Mouse (Mus musculus) kidney, embryonic 14.5 days (tissue): ENCODE results near the gene Isyna1. TPM values are rescaled to one million over a fixed set of nuclear protein-coding genes. Genes with fewer than 3 reads are reported as not detected.

Source experiments
- ATAC-seq: fragments of 200-750 bp; cut with Nextera tagmentation; 2 replicates; pipeline ENCODE4 v1.8.0; 2017; ENCODE audit warnings: moderate number of reproducible peaks, mild to moderate bottlenecking, moderate TSS enrichment, moderate library complexity; ENCODE audit not compliant: low FRiP score, low TSS enrichment
- H3K27ac ChIP-seq: fragments of 300-500 bp; sonication (generic); 2 replicates; pipeline ENCODE4 v1.5.1; 2014; ENCODE audit warnings: low read depth, mild to moderate bottlenecking, low read length, moderate library complexity, mixed read lengths
- H3K27me3 ChIP-seq: fragments of 300-500 bp; sonication (generic); 2 replicates; pipeline ENCODE4 v1.6.1; 2014; ENCODE audit warnings: mild to moderate bottlenecking, low read length; ENCODE audit not compliant: control insufficient read depth, insufficient read depth
- H3K36me3 ChIP-seq: fragments of 300-500 bp; sonication (generic); 2 replicates; pipeline ENCODE4 v1.6.1; 2014; ENCODE audit warnings: low read length, mixed read lengths; ENCODE audit not compliant: control insufficient read depth, insufficient read depth
- H3K4me1 ChIP-seq: fragments of 300-500 bp; sonication (generic); 2 replicates; pipeline ENCODE4 v1.6.1; 2014; ENCODE audit warnings: low read length, mixed read lengths; ENCODE audit not compliant: control insufficient read depth, insufficient read depth
- H3K4me2 ChIP-seq: fragments of 300-500 bp; sonication (generic); replicated peaks from 2 replicates; pipeline ENCODE4 v1.6.1; 2014; ENCODE audit warnings: low read depth, mild to moderate bottlenecking, low read length
- H3K4me3 ChIP-seq: fragments of 300-500 bp; sonication (generic); 2 replicates; pipeline ENCODE4 v1.5.1; 2014; ENCODE audit warnings: mild to moderate bottlenecking, low read length
- H3K9ac ChIP-seq: fragments of 300-500 bp; sonication (generic); 2 replicates; pipeline ENCODE4 v1.6.1; 2014; ENCODE audit warnings: low read depth, mild to moderate bottlenecking, low read length, moderate library complexity
- H3K9me3 ChIP-seq: fragments of 300-500 bp; sonication (generic); 2 replicates; pipeline ENCODE4 v1.6.1; 2016; ENCODE audit warnings: low read length; ENCODE audit not compliant: control insufficient read depth
- WGBS: fragments of 180-500 bp; shearing (Covaris S2); extraction: QIAGEN DNeasy Blood & Tissue Kit; methylation state at CpG from one replicate; pipeline ENCODE4 v1.1.7; 2014; 5-methylcytosine and 5-hydroxymethylcytosine counted together
- polyA plus RNA-seq: library from polyadenylated mRNA; unstranded; fragments of >200 nt; fragmentation: Nextera tagmentation; extraction: Ambion mirVana; gene quantifications from 2 replicates; pipeline ENCODE4 v1.2.1, GENCODE M21; 2014

Isyna1 gene
- polyA plus RNA-seq, 1 experiment from 2014 or later = 118 TPM

DNA sequence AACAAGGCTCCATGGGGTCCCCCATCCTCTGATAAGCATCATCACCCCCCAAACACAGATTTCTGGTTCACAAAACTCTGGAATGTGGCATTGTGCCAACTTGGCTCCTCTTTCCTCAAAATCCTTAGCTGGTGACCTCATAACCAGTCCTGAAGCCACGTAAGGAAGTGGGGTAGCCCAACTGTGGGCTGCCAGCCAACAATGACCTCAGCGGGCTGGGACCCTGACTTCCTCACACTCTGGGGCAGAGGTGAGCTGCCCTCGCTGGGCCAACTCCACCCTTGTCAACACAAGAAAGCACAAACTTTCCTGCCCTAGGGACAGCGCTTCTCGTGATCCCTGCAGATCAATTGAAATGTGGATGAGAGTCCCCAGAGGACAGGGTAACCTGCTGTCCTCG lies 39.9 kb downstream of the Isyna1 start:
- Histone ChIP-seq H3K36me3 (no peaks in the 10 kb centered on the region), H3K4me3 (no peak overlapping the region), H3K27me3 (no peaks in the 10 kb centered on the region), H3K4me1 (peaks cover 30% of the 10 kb centered on the region; the same call in 1 of the 2 replicates), H3K4me2 (no peak overlapping the region), H3K9ac (no peak overlapping the region), H3K27ac (no peak overlapping the region), H3K9me3 (no peaks in the 10 kb centered on the region)
- no peak for ATAC-seq
- WGBS = 45% methylated on average over 6 of the region's 6 CpGs

DNA sequence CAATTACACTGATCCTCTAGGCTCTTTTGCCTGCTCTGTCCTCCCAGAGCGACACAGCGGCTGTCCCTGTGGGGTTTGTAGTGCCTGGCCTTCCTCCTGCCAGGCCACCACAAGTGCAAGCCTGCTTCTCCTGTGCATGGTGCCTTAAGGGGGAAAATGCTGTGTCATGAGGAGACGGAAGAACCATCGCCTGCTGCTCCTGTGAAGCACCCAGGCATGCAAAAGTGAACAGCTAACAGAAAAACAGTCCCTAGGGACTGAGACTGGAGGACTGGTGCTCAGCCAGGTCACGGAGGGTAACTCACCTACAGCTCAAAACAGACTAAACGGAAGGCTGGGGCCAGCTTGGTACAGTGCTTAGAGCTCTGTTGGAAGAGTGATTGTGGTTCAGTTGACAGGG lies 41.4 kb downstream of the Isyna1 start:
- Histone ChIP-seq H3K4me2 (no peak overlapping the region), H3K4me3 (no peak overlapping the region), H3K36me3 (no peaks in the 10 kb centered on the region), H3K27ac (peak overlapping the region; percentile 34; the same call in 1 of the 2 replicates), H3K4me1 (peaks cover 20% of the 10 kb centered on the region; the same call in 1 of the 2 replicates), H3K27me3 (no peaks in the 10 kb centered on the region), H3K9ac (no peak overlapping the region), H3K9me3 (no peaks in the 10 kb centered on the region)
- ATAC-seq = no peak
- 54% methylated on average over 6 of the region's 6 CpGs for WGBS

DNA sequence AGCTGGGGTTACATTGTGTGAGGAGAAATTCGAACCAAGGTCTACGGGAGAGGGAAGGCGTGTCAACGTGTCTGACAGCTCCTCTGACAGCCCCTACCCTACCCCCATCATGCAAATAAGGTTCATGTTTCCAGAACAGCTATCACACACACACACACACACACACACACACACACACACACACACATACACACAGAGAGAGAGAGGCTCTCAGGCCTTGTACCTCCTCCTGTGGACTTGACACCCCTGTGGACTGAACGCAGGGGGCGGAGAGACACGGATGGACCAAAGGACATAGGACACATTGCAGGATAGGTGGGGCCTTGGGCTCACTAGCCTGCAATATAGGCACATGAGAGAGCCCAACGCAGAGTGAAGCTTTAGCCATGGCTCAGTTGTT lies 42.7 kb downstream of the Isyna1 start:
- no peak overlapping the region for H3K9ac ChIP-seq
- no peaks in the 10 kb centered on the region for H3K9me3 ChIP-seq
- no peak overlapping the region for H3K4me3 ChIP-seq
- 0 out of 2 replicates have a peak, but pooled peaks cover 8% of the 10 kb centered on the region for H3K4me1 ChIP-seq
- ATAC-seq = no peak
- no peak overlapping the region for H3K4me2 ChIP-seq
- no peaks in the 10 kb centered on the region for H3K36me3 ChIP-seq
- 46% methylated on average over 8 of the region's 8 CpGs for WGBS
- no peaks in the 10 kb centered on the region for H3K27me3 ChIP-seq
- no peak overlapping the region for H3K27ac ChIP-seq

DNA sequence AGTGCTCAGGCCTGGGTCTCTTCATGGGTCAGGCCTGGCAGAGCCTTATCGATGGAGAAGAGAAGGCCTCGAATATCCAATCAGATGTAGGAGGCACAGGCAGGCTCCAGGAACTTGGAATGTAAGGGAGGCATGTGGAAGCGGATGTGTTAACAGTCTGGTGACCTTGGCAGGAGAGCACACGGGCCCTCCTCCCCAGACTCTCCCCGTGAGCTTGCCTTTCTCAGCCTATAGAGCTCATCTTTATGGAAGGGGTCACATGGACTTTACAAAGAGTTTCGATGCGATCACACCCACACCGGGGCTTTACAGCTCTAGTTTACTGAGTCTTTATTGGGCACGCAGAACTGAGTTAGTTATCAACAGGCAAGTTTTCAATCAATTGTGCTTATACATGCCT lies 44.6 kb downstream of the Isyna1 start:
- no peak overlapping the region for H3K9ac ChIP-seq
- no peak overlapping the region for H3K4me3 ChIP-seq
- H3K4me2 ChIP-seq = no peak overlapping the region
- ATAC-seq = no peak
- no peaks in the 10 kb centered on the region for H3K36me3 ChIP-seq
- H3K9me3 ChIP-seq = no peaks in the 10 kb centered on the region
- H3K4me1 ChIP-seq = 0 out of 2 replicates have a peak, but pooled peaks cover 8% of the 10 kb centered on the region
- H3K27ac ChIP-seq = no peak overlapping the region
- WGBS = 65% methylated on average over 9 of the region's 9 CpGs
- no peaks in the 10 kb centered on the region for H3K27me3 ChIP-seq

DNA sequence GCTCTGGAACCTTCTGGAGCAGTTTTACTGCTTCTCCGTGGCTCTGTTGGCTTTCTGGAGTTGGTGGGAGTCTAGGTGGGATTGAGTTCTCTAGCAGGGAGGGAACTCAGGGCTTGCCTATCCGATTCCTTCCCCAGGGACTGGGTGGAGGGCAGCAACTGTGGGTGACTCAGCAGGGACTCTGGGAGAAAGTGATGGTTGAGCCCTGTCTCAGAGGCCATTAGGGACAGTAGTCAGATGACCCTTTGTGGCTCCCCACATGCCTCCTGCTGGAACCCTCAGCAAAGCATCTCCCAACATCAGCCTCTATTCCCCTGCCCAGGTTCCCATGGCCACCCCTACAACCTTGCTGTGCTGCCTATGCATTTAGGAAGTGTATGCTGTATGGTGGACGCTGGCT lies 48.8 kb downstream of the Isyna1 start:
- Histone ChIP-seq H3K36me3 (no peaks in the 10 kb centered on the region), H3K9ac (no peak overlapping the region), H3K27ac (no peak overlapping the region), H3K27me3 (no peaks in the 10 kb centered on the region), H3K4me2 (no peak overlapping the region), H3K9me3 (no peaks in the 10 kb centered on the region), H3K4me1 (peaks cover 27% of the 10 kb centered on the region), H3K4me3 (no peak overlapping the region)
- 55% methylated on average over 3 of the region's 3 CpGs for WGBS
- no peak for ATAC-seq

DNA sequence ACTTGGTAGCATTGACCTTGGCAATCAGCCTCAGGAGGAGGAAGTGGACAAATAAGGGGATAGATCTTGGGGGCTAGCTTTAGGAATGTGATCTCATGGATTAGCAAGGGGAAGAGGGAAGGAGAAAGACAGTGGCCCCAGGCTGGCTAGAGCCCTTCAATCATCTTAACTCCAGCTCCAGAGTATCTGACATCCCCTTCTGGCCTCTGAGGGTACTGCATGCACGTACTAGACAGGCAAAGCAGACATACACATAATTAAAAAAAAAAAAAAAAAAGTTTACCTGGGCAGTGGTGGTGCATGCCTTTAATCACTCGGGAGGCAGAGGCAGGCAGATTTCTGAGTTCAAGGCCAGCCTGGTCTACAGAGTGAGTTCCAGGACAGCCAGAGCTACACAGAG lies 49.9 kb downstream of the Isyna1 start:
- WGBS = 95% methylated on average over 2 of the region's 2 CpGs
- ATAC-seq = no peak
- H3K4me2 ChIP-seq = no peak overlapping the region

DNA sequence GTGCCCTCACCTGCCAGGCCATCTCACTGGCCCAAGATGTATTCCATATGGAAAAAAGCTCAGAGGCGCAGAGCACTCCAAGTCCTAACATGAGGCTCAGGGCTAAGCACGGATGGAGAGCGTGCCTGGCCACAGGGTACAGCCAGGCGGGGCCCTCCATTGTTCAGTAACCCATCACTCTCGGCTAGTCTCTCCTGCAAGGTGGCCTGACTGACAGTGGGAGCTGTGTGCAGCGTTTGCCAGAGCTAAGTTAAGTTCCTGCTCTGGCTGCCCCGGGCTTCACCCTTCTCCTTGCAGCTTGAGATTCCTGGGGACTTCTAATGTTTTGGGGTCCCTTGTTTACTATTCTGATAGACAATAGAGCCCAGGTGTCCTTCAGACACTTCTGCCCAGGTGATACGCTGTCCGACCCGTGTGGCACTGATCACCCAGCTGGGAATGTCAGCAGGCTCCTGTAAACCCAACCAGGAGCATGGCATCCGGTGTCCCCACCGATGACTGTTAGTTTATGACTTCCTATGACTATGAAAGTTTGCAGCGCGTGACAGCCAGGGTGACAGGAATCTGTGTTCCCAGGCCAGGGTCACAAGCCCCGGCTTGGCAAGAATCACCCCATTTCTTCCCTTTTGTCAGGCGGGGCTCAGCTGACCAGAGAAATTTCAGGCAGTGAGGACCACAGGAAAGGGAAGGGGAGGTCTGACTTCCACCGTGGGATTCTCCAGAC lies 51.5 kb downstream of the Isyna1 start:
- no peak; the same call in 1 of the 2 replicates for ATAC-seq
- Histone ChIP-seq H3K9ac (no peak overlapping the region), H3K27ac (no peak overlapping the region), H3K27me3 (no peaks in the 10 kb centered on the region), H3K4me2 (no peak overlapping the region), H3K4me3 (no peak overlapping the region), H3K36me3 (peaks cover 9% of the 10 kb centered on the region; the same call in 1 of the 2 replicates), H3K4me1 (peaks cover 34% of the 10 kb centered on the region), H3K9me3 (no peaks in the 10 kb centered on the region)
- 29% methylated on average over 17 of the region's 17 CpGs for WGBS

More for the DNA sequence above, 49.9 kb downstream of the Isyna1 start:
- H3K9ac ChIP-seq = no peak overlapping the region
- no peaks in the 10 kb centered on the region for H3K9me3 ChIP-seq
- H3K27ac ChIP-seq = no peak overlapping the region
- H3K27me3 ChIP-seq = no peaks in the 10 kb centered on the region
- H3K4me1 ChIP-seq = peaks cover 29% of the 10 kb centered on the region
- no peak overlapping the region for H3K4me3 ChIP-seq
- no peaks in the 10 kb centered on the region for H3K36me3 ChIP-seq

DNA sequence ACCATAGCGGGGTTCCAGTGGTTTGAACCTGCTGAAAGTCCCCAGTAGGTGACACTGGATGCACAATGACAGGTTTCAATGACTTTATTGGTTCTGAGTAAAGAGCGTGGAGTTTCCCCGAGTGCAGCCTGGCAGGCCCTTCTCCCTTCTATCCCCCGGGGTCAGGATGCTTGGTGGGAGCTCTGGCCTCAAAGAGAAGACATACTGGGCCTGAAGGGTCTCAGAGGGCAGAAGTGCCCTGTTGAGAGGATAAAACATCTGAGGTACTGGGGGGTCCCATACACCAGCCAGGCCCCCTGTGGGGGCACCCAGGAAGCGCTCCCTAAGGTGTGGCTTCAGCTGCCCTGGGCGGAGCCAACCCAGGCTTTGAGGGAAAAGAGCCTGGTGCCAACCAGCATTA lies 52.2 kb downstream of the Isyna1 start:
- no peak for ATAC-seq
- H3K4me1 ChIP-seq = peaks cover 34% of the 10 kb centered on the region
- H3K9ac ChIP-seq = peak overlapping the region; percentile 12; the same call in 1 of the 2 replicates

DNA sequence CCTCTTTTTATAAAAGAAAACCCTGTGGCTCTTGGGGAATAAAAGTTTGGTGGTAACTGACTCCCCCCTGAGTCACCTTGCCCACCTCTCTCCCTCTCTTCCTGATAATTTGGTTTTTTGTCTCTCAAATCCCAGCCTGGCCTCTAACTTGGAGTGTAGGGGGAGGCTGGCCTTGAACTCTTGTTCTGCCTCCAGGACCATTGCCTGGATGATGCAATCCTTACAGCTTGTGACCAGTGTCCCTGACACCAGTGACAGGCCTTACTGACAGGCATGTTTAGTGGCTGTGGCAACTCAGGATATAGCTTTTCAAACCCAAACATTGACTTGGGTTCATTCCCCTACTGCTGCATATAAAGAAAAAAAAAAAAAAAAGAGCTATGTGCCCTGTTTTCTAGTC lies 52.6 kb downstream of the Isyna1 start:
- no peak for ATAC-seq

More for the DNA sequence above, 52.2 kb downstream of the Isyna1 start:
- Histone ChIP-seq H3K36me3 (peaks cover 16% of the 10 kb centered on the region), H3K4me2 (no peak overlapping the region), H3K27ac (no peak overlapping the region), H3K4me3 (no peak overlapping the region), H3K9me3 (no peaks in the 10 kb centered on the region), H3K27me3 (no peaks in the 10 kb centered on the region)
- WGBS = 69% methylated on average over 6 of the region's 6 CpGs

More for the DNA sequence above, 52.6 kb downstream of the Isyna1 start:
- H3K4me2 ChIP-seq = no peak overlapping the region
- no peaks in the 10 kb centered on the region for H3K9me3 ChIP-seq
- H3K9ac ChIP-seq = 0 out of 2 replicates have a peak overlapping the region, but pooled peaks have one; percentile 12
- H3K4me3 ChIP-seq = no peak overlapping the region
- no peaks in the 10 kb centered on the region for H3K27me3 ChIP-seq
- H3K27ac ChIP-seq = no peak overlapping the region
- H3K4me1 ChIP-seq = peaks cover 34% of the 10 kb centered on the region
- peaks cover 19% of the 10 kb centered on the region for H3K36me3 ChIP-seq
